ENCODE assay signal across 8 mouse cellular contexts in the genomic region with DNA sequence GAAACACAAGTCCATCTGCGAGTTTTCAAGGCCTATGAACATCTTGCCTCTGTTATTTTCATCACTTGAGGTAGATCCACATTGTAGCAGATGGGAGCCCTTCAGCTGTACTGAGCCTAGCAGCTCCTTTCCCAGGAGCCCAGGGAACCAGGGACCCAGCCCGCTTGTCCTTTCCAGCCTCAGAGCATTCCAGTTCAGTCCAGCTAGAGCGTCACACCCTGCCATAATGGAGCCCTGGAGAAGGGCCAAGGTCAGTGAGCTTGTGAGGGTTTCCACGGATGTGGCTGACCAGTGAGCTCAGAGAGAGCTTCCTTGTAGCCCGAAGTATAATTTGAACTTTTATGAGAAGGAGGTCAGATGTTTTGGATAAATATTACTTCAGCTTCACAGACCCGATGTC.
DNase-seq lines count a peak whose midpoint lies in the region; ATAC-seq and TF ChIP-seq lines count a peak whose summit lies in the region.
"Not testable (repeated sequence)": the region's sequence is repeated elsewhere in the genome, so short reads cannot be mapped to it uniquely, and the experiment has no call there.

No protein-coding gene starts in this region.

- 63% methylated on average over 6 of the region's 6 CpGs for WGBS in kidney, embryonic 14.5 days
- WGBS in limb, embryonic 15.5 days: 37% methylated on average over 6 of the region's 6 CpGs

- peak; percentile 91 for DNase-seq in NIH3T3 (ENCODE audit: low read depth)
- DNase-seq in heart, adult 18-20 months: peak; percentile 84 to 90
- DNase-seq in heart, postnatal 25 days (ENCODE audit: low spot score): peak; percentile 74
- peak; percentile 41 to 73 for DNase-seq in urinary bladder, postnatal 36 days (ENCODE audit: low spot score in 2 of 2)

- not testable (repeated sequence) for H3K9ac ChIP-seq in kidney, embryonic 14.5 days (ENCODE audit: low read depth, low read length); limb, embryonic 15.5 days

- not testable (repeated sequence) for H3K4me3 ChIP-seq in brown adipose tissue, adult 24 weeks (ENCODE audit: insufficient read depth, low read depth, low read length); kidney, embryonic 14.5 days (ENCODE audit: low read length); limb, embryonic 15.5 days; myocyte

- ATAC-seq in kidney, embryonic 14.5 days (ENCODE audit: low FRiP score, low TSS enrichment): peak; percentile 80
- ATAC-seq in limb, embryonic 15.5 days (ENCODE audit: insufficient number of reproducible peaks, low FRiP score, low TSS enrichment, low read depth): 0 out of 2 replicates have a peak, but pooled peaks have one; percentile 58

- not testable (repeated sequence) for H3ac ChIP-seq in myocyte (ENCODE audit: control insufficient read depth, insufficient read length)

- not testable (repeated sequence) for H3K36me3 ChIP-seq in kidney, embryonic 14.5 days (ENCODE audit: control insufficient read depth, insufficient read depth, low read length); limb, embryonic 15.5 days; myocyte (ENCODE audit: control insufficient read depth, insufficient read depth)

- TF ChIP-seq POLR2A in myocyte (IDR thresholded peaks at IDR 0.05; ENCODE audit: insufficient read length, low read depth): not testable (repeated sequence)

- H3K79me2 ChIP-seq in myocyte (ENCODE audit: control insufficient read depth, insufficient read depth): not testable (repeated sequence)

- not testable (repeated sequence) for H3K9me3 ChIP-seq in kidney, embryonic 14.5 days (ENCODE audit: control insufficient read depth, low read length); limb, embryonic 15.5 days

- not testable (repeated sequence) for H3K4me2 ChIP-seq in kidney, embryonic 14.5 days (replicated peaks; ENCODE audit: low read depth, low read length); limb, embryonic 15.5 days
- peak overlapping the region; percentile 15 for H3K4me2 ChIP-seq in myocyte (ENCODE audit: low read depth)

- H3K27me3 ChIP-seq in kidney, embryonic 14.5 days (ENCODE audit: control insufficient read depth, insufficient read depth, low read length); limb, embryonic 15.5 days; myocyte (ENCODE audit: control insufficient read depth, insufficient read depth, insufficient read length): not testable (repeated sequence)

- intact Hi-C loops in heart, postnatal 25 days (cut with DNase I): not testable (repeated sequence)

- peak overlapping the region; percentile 63; the same call in 1 of the 2 replicates for H3K27ac ChIP-seq in brown adipose tissue, adult 24 weeks (replicated peaks; ENCODE audit: low read depth, low read length)
- not testable (repeated sequence) for H3K27ac ChIP-seq in kidney, embryonic 14.5 days (ENCODE audit: low read depth, low read length)
- peak overlapping the region; percentile 57; the same call in 1 of the 2 replicates for H3K27ac ChIP-seq in limb, embryonic 15.5 days

- not testable (repeated sequence) for H3K4me1 ChIP-seq in brown adipose tissue, adult 24 weeks (ENCODE audit: control insufficient read depth, insufficient read depth, insufficient read length, low read length); kidney, embryonic 14.5 days (ENCODE audit: control insufficient read depth, insufficient read depth, low read length)
- peaks cover 32% of the 10 kb centered on the region for H3K4me1 ChIP-seq in limb, embryonic 15.5 days
